Mouse (Mus musculus) adrenal gland, adult 2 months (tissue): ENCODE data around the gene Peak1. TPM values are rescaled to one million over a fixed set of nuclear protein-coding genes. Genes with fewer than 3 reads are reported as not detected.
A peak's percentile ranks its signal among the peaks of the same experiment; 100 is the strongest.

Source experiments
- DNase-seq: peaks from one replicate; pipeline ENCODE4 v3.0.0; 2021
- polyA plus RNA-seq: library from polyadenylated mRNA; depleted of rRNA; stranded (reverse); fragments of >200 nt; gene quantifications from 2 replicates; pipeline ENCODE4 v1.2.3, GENCODE M21; 2012
- total RNA-seq, 2 experiments: library from RNA; stranded (reverse); gene quantifications; 2 replicates each; pipeline ENCODE4 v1.2.3; 2021

The Peak1 gene
- total and polyA plus RNA-seq, 3 experiments = 10.7 to 46.4 (median 38.9) TPM

- DNase-seq = no peak
Observed at GRCm38 (mm10) chr9:56415935-56416607, 1.8 kb downstream of the Peak1 start.

- no peak for DNase-seq
Observed at GRCm38 (mm10) chr9:56415393-56415792, 2.5 kb downstream of the Peak1 start.

GRCm38 (mm10) chr9:56414322-56414721 lies 3.5 kb downstream of the Peak1 start:
- DNase-seq = no peak

- DNase-seq = no peak
Observed at GRCm38 (mm10) chr9:56412716-56413115, 5.2 kb downstream of the Peak1 start.

- no peak for DNase-seq
Observed at GRCm38 (mm10) chr9:56409928-56410327, 7.9 kb downstream of the Peak1 start.

GRCm38 (mm10) chr9:56404619-56405018 lies 13.2 kb downstream of the Peak1 start:
- DNase-seq = no peak

- no peak for DNase-seq
Observed at GRCm38 (mm10) chr9:56396306-56396705, 21.6 kb downstream of the Peak1 start.

GRCm38 (mm10) chr9:56392857-56393256 lies 25.0 kb downstream of the Peak1 start:
- DNase-seq = peak; percentile 46

GRCm38 (mm10) chr9:56382786-56383185 lies 35.1 kb downstream of the Peak1 start:
- no peak for DNase-seq

- DNase-seq = peak; percentile 60
Observed at GRCm38 (mm10) chr9:56374401-56374800, 43.5 kb downstream of the Peak1 start.

GRCm38 (mm10) chr9:56370710-56371109 lies 47.2 kb downstream of the Peak1 start:
- peak; percentile 61 for DNase-seq

GRCm38 (mm10) chr9:56368814-56369213 lies 49.1 kb downstream of the Peak1 start:
- peak; percentile 26 for DNase-seq

- DNase-seq = no peak
Observed at GRCm38 (mm10) chr9:56363306-56363705, 54.6 kb downstream of the Peak1 start.

GRCm38 (mm10) chr9:56359261-56359660 lies 58.6 kb downstream of the Peak1 start:
- peak; percentile 15 for DNase-seq

- no peak for DNase-seq
Observed at GRCm38 (mm10) chr9:56355186-56355585, 62.7 kb downstream of the Peak1 start.

GRCm38 (mm10) chr9:56346321-56346720 lies 71.5 kb downstream of the Peak1 start:
- DNase-seq = no peak

- no peak for DNase-seq
Observed at GRCm38 (mm10) chr9:56339426-56340195, 78.3 kb downstream of the Peak1 start.

GRCm38 (mm10) chr9:56334363-56334762 lies 83.5 kb downstream of the Peak1 start:
- no peak for DNase-seq

- DNase-seq = no peak
Observed at GRCm38 (mm10) chr9:56332774-56333173, 85.1 kb downstream of the Peak1 start.

- DNase-seq = no peak
Observed at GRCm38 (mm10) chr9:56326511-56327005, 91.3 kb downstream of the Peak1 start.

GRCm38 (mm10) chr9:56325725-56326124 lies 92.1 kb downstream of the Peak1 start:
- DNase-seq = no peak

- DNase-seq = no peak
Observed at GRCm38 (mm10) chr9:56324576-56325355, 93.1 kb downstream of the Peak1 start.

GRCm38 (mm10) chr9:56321291-56321690 lies 96.6 kb downstream of the Peak1 start:
- DNase-seq = no peak
